Mouse (Mus musculus) forebrain, embryonic 12.5 days (tissue): ENCODE data around the gene Irgc1. TPM values are rescaled to one million over a fixed set of nuclear protein-coding genes. Genes with fewer than 3 reads are reported as not detected.

Source experiments
- ATAC-seq: fragments of 200-750 bp; cut with Nextera tagmentation; 2 replicates; pipeline ENCODE4 v1.8.0; 2017; ENCODE audit warnings: moderate TSS enrichment; ENCODE audit not compliant: low FRiP score
- H3K27ac ChIP-seq: fragments of 300-500 bp; sonication (generic); 2 replicates; pipeline ENCODE4 v1.5.1; 2016; ENCODE audit warnings: mild to moderate bottlenecking
- H3K27me3 ChIP-seq: fragments of 300-500 bp; sonication (generic); 2 replicates; pipeline ENCODE4 v1.6.1; 2016; ENCODE audit warnings: mild to moderate bottlenecking
- H3K36me3 ChIP-seq: fragments of 300-500 bp; sonication (generic); replicated peaks from 2 replicates; pipeline ENCODE4 v1.6.1; 2016; ENCODE audit warnings: mild to moderate bottlenecking
- H3K4me1 ChIP-seq: fragments of 300-500 bp; sonication (generic); 2 replicates; pipeline ENCODE4 v1.6.1; 2016
- H3K4me2 ChIP-seq: fragments of 300-500 bp; sonication (generic); 2 replicates; pipeline ENCODE4 v1.6.1; 2016; ENCODE audit warnings: mild to moderate bottlenecking, moderate library complexity
- H3K4me3 ChIP-seq: fragments of 300-500 bp; sonication (generic); replicated peaks from 2 replicates; pipeline ENCODE4 v1.5.1; 2016; ENCODE audit warnings: mild to moderate bottlenecking
- H3K9ac ChIP-seq: fragments of 300-500 bp; sonication (generic); 2 replicates; pipeline ENCODE4 v1.6.1; 2016; ENCODE audit warnings: mild to moderate bottlenecking
- H3K9me3 ChIP-seq: fragments of 300-500 bp; sonication (generic); 2 replicates; pipeline ENCODE4 v1.6.1; 2016
- WGBS: fragments of 180-500 bp; shearing (Covaris S2); methylation state at CpG from one replicate; pipeline ENCODE4 v1.1.7; 2016; 5-methylcytosine and 5-hydroxymethylcytosine counted together
- polyA plus RNA-seq: library from polyadenylated mRNA; unstranded; fragments of >200 nt; fragmentation: Nextera tagmentation; extraction: Ambion mirVana; gene quantifications from 2 replicates; pipeline ENCODE4 v1.2.1, GENCODE M21; 2016

Irgc1 gene
- polyA plus RNA-seq, 1 experiment from 2014 or later = not detected

DNA sequence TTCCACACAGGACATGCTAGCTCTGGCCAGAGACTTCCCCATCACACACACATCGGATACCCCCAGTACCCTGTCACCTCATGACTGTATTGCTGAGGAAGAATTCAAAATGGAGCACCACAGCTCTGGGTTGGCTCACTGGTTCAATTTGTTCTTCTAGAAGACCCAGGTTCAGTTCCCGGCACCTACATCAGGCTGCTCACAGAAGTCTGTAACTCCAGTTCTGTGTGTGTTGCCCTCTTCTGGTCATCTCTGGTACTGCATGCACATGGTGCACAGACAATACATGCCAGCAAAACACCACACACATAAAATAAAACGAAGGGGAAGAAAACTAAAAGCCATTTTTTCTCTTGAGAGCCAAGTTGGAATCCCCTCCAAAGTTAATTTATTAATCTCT is 17.0 kb upstream of the Irgc1 start:
- Histone ChIP-seq H3K36me3 (no peaks in the 10 kb centered on the region), H3K4me1 (no peaks in the 10 kb centered on the region), H3K9me3 (0 out of 2 replicates have a peak, but pooled peaks cover 7% of the 10 kb centered on the region), H3K27me3 (no peaks in the 10 kb centered on the region), H3K9ac (no peak overlapping the region), H3K4me2 (no peak overlapping the region), H3K4me3 (no peak overlapping the region), H3K27ac (no peak overlapping the region)
- WGBS = 84% methylated on average over 3 of the region's 3 CpGs
- ATAC-seq = no peak

GRCm38 (mm10) chr7:24467886-24468285 is 15.8 kb upstream of the Irgc1 start:
- Histone ChIP-seq H3K4me2 (no peak overlapping the region), H3K36me3 (no peaks in the 10 kb centered on the region), H3K27ac (no peak overlapping the region), H3K4me1 (0 out of 2 replicates have a peak, but pooled peaks cover 4% of the 10 kb centered on the region), H3K9ac (no peak overlapping the region), H3K4me3 (no peak overlapping the region), H3K27me3 (peaks cover 5% of the 10 kb centered on the region), H3K9me3 (0 out of 2 replicates have a peak, but pooled peaks cover 7% of the 10 kb centered on the region)
- 89% methylated on average over 5 of the region's 5 CpGs for WGBS
- no peak for ATAC-seq

DNA sequence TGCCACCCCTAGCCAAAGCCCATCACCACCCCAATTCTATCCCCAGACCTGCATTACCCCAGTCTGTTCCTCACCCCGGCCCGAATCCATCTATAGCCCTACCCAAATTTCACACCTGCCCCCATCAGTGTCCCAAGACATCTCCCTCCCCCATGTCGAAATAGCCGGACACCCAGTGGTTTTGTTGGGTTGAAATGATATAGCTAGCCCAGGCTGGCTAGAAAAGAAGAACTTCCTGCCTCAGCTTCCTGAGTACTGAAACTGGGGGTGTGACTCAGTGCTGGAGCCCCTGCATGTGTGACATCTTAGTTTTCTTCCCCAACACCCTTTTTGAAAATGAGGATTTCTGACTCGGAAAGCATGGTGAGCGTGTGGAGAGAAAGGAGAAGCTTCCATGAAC is 14.7 kb upstream of the Irgc1 start:
- Histone ChIP-seq H3K4me2 (no peak overlapping the region), H3K4me3 (no peak overlapping the region), H3K4me1 (peaks cover 9% of the 10 kb centered on the region; the same call in 1 of the 2 replicates), H3K27me3 (peaks cover 15% of the 10 kb centered on the region), H3K9me3 (0 out of 2 replicates have a peak, but pooled peaks cover 7% of the 10 kb centered on the region), H3K36me3 (no peaks in the 10 kb centered on the region), H3K27ac (no peak overlapping the region), H3K9ac (no peak overlapping the region)
- WGBS = 91% methylated on average over 6 of the region's 6 CpGs
- ATAC-seq = no peak

- H3K27ac ChIP-seq = no peak within 1 kb of the TSS
- no peak within 1 kb of the TSS for H3K9ac ChIP-seq
- no peak for ATAC-seq
- peak within 1 kb of the TSS; percentile 15 for H3K4me2 ChIP-seq
- WGBS = 10% methylated on average over 27 of the region's 27 CpGs
- no peak within 1 kb of the TSS for H3K4me3 ChIP-seq
- peaks cover 26% of the 10 kb centered on the region for H3K27me3 ChIP-seq
- no peaks in the 10 kb centered on the region for H3K36me3 ChIP-seq
- peaks cover 9% of the 10 kb centered on the region; the same call in 1 of the 2 replicates for H3K4me1 ChIP-seq
- H3K9me3 ChIP-seq = no peaks in the 10 kb centered on the region
These were observed 10.6 kb upstream of the Irgc1 start, which contains the start of gene Plaur for GRCm38 (mm10) chr7:24462388-24463319. Plaur (plus strand) TSS chr7:24462484.

DNA sequence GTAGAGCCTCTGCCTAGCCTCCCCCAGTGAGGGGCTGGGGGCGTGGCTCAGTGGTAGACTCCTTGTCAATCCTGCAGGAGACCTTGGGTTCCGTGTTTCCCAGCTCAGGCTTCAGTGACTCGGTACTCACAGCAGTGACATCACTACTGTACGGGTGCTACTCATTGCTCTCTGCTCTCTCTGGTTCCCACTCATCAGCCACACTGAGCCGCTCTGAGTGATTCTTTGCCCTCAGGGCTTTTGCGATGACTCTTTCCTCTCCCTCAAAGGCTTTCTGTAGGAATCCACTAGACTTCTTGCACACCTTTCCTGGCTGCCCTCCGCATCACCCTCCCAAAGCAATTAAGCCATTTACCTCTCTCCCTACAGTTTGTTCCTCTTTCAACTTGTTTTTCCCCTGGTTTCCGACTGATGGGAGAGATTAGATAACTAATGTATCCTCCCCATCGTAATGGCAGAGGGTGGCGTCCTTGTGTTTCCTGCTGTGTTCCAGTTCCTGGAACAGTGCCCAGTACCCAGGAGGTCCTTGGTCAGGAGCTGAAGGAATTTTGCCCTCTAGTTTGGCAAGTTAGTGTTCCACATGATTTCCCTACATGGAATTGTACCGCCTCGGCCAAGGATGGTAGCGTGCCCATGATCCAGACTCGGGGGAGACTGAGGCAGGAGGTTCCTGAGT is 9.4 kb upstream of the Irgc1 start:
- WGBS = 76% methylated on average over 14 of the region's 14 CpGs

DNA sequence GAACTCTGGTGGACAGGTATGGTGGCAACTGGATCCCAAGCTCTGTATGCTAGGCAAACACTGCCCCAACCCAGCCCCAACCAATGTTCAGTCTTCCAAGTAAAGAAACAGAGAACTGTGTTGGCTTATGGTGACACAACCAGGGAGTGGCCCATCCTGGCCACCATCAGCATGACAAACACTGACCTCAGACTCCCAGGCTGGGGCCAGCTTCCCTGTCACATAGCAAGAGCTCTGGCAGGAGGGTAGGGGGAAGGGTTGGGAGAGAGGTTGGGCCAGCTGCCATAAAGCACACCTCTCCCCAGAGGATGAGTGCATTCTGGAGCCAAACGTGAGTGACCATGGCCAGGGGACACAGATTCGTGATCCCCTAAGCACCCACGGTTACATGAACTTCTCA is 7.7 kb upstream of the Irgc1 start:
- no peak overlapping the region for H3K4me2 ChIP-seq
- H3K9ac ChIP-seq = no peak overlapping the region
- no peaks in the 10 kb centered on the region for H3K9me3 ChIP-seq
- WGBS = 72% methylated on average over 3 of the region's 3 CpGs
- H3K4me1 ChIP-seq = peaks cover 9% of the 10 kb centered on the region; the same call in 1 of the 2 replicates
- peaks cover 26% of the 10 kb centered on the region for H3K27me3 ChIP-seq
- H3K36me3 ChIP-seq = no peaks in the 10 kb centered on the region
- no peak for ATAC-seq
- H3K4me3 ChIP-seq = no peak overlapping the region
- no peak overlapping the region for H3K27ac ChIP-seq

More for the DNA sequence above, 9.4 kb upstream of the Irgc1 start:
- H3K4me3 ChIP-seq = no peak overlapping the region
- no peaks in the 10 kb centered on the region for H3K36me3 ChIP-seq
- H3K27ac ChIP-seq = no peak overlapping the region
- no peak overlapping the region for H3K4me2 ChIP-seq
- peaks cover 26% of the 10 kb centered on the region for H3K27me3 ChIP-seq
- ATAC-seq = no peak
- no peak overlapping the region for H3K9ac ChIP-seq
- H3K4me1 ChIP-seq = peaks cover 9% of the 10 kb centered on the region; the same call in 1 of the 2 replicates
- no peaks in the 10 kb centered on the region for H3K9me3 ChIP-seq

DNA sequence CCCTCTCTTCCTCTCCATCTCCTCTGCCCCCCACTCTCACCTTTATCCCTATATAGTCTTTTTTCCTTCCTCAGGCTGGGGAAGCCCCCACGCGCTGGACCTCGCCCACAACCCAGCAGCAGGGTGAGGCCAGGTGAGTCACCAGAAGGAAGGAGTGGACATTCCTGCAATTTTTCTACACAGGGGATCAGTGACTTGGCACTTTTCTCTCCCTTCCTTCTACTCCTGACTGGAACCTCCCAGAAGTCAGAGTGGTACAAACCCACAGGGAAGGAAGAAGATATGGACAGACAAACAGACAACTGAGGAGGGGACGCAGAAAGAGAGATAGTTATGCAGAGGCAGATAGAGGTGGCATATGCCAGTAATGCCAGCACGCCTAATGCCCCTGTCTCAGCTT is 7.3 kb upstream of the Irgc1 start:
- WGBS = 90% methylated on average over 5 of the region's 5 CpGs
- Histone ChIP-seq H3K9ac (no peak overlapping the region), H3K4me2 (no peak overlapping the region), H3K27me3 (peaks cover 26% of the 10 kb centered on the region), H3K9me3 (no peaks in the 10 kb centered on the region), H3K4me1 (peaks cover 9% of the 10 kb centered on the region; the same call in 1 of the 2 replicates), H3K4me3 (no peak overlapping the region), H3K27ac (no peak overlapping the region), H3K36me3 (no peaks in the 10 kb centered on the region)
- ATAC-seq = no peak

GRCm38 (mm10) chr7:24457726-24458370 is 5.8 kb upstream of the Irgc1 start:
- Histone ChIP-seq H3K4me3 (no peak overlapping the region), H3K9ac (no peak overlapping the region)

GRCm38 (mm10) chr7:24455726-24456125 is 3.6 kb upstream of the Irgc1 start:
- Histone ChIP-seq H3K27me3 (0 out of 2 replicates have a peak, but pooled peaks cover 8% of the 10 kb centered on the region), H3K4me1 (no peaks in the 10 kb centered on the region), H3K27ac (no peak overlapping the region), H3K9me3 (no peaks in the 10 kb centered on the region), H3K36me3 (no peaks in the 10 kb centered on the region), H3K9ac (no peak overlapping the region), H3K4me2 (no peak overlapping the region), H3K4me3 (no peak overlapping the region)
- 86% methylated on average over 5 of the region's 5 CpGs for WGBS
- ATAC-seq = no peak

More at GRCm38 (mm10) chr7:24457726-24458370, 5.8 kb upstream of the Irgc1 start:
- Histone ChIP-seq H3K4me1 (peaks cover 5% of the 10 kb centered on the region; the same call in 1 of the 2 replicates), H3K4me2 (no peak overlapping the region), H3K27me3 (peaks cover 21% of the 10 kb centered on the region), H3K36me3 (no peaks in the 10 kb centered on the region), H3K27ac (no peak overlapping the region), H3K9me3 (no peaks in the 10 kb centered on the region)
- 75% methylated on average over 10 of the region's 10 CpGs for WGBS
- no peak for ATAC-seq

DNA sequence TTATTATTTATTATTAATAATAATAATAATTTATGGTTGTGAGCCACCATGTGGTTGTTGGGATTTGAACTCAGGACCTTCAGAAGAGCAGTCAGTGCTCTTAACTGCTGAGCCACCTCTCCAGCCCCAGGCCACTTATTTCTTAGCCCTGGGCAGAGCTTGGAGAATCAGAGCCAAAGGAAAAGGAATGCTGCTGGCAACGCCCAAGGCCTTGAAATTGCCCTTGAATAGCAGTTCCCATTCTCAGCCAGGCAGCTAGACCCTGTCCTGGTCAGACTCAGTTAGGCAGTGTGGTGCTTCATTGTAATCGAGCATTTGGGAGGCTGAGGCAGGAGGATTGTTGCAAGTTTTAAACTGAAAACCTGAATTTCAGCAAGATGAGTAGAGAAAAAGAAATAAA is 2.1 kb upstream of the Irgc1 start:
- ATAC-seq = no peak
- H3K36me3 ChIP-seq = no peaks in the 10 kb centered on the region
- H3K27me3 ChIP-seq = no peaks in the 10 kb centered on the region
- H3K9me3 ChIP-seq = no peaks in the 10 kb centered on the region
- H3K4me2 ChIP-seq = no peak overlapping the region
- no peak overlapping the region for H3K27ac ChIP-seq
- H3K9ac ChIP-seq = no peak overlapping the region
- H3K4me3 ChIP-seq = no peak overlapping the region
- 69% methylated on average over 2 of the region's 2 CpGs for WGBS
- no peaks in the 10 kb centered on the region for H3K4me1 ChIP-seq

DNA sequence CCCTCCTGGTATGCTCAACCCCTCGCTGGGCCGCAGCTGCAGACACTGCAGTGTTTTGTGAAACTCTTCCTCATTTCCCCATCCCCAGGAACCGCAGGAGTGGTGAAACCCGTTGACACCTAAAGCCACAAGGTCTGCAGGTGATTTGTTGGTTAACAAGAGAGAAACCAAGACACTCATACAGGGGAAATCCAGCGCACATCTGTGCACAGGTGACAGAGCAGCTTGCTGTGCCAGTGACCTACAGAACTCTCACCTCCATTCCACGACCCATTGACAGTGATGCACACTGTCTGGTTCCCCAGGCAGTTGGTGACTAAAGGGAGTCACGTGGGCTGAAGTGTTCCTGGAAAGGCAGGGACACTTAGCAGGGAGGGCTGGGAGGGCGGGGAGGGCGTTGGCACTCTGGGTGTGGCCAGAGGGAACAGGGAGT is 1.5 kb downstream of the Irgc1 start:
- no peak for ATAC-seq
- H3K27ac ChIP-seq = no peak overlapping the region
- no peaks in the 10 kb centered on the region for H3K36me3 ChIP-seq
- H3K4me3 ChIP-seq = no peak overlapping the region
- no peak overlapping the region for H3K4me2 ChIP-seq
- no peak overlapping the region for H3K9ac ChIP-seq
- H3K4me1 ChIP-seq = no peaks in the 10 kb centered on the region
- WGBS = 74% methylated on average over 9 of the region's 9 CpGs
- H3K9me3 ChIP-seq = no peaks in the 10 kb centered on the region
- H3K27me3 ChIP-seq = 0 out of 2 replicates have a peak, but pooled peaks cover 3% of the 10 kb centered on the region
